Mouse (Mus musculus) lung, postnatal 4 days (tissue): Measurements from ENCODE around the gene Pdcd7.

Experiments
- DNase-seq, 2 experiments: peaks; one replicate each; pipeline ENCODE4 v3.0.0; 2021

Gene Pdcd7

GRCm38 (mm10) chr9:65399934-65400333 is 54.0 kb downstream of the Pdcd7 start:
- DNase-seq, result peak in 1 of 2 experiments; percentile 66

- DNase-seq, result peak; percentile 89 to 95
These were observed 58.7 kb downstream of the Pdcd7 start for GRCm38 (mm10) chr9:65404331-65405183.

DNA sequence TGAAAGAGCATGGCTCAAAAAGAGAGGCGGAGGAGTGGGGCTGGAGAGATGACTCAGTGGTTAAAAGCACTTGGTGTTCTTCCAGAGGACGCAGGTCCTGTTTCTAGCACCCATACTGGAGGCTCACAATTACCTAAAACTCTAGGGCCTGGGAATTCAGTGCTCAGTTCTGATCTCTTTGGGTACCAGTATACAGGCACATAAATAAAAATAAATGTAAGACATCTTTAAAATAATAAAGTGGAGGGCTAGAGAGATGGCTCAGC is 59.2 kb downstream of the Pdcd7 start:
- peak in 1 of 2 experiments; percentile 17 for DNase-seq

GRCm38 (mm10) chr9:65407327-65407726 is 61.4 kb downstream of the Pdcd7 start:
- peak in 1 of 2 experiments; percentile 11 for DNase-seq

GRCm38 (mm10) chr9:65407861-65408260 is 62.0 kb downstream of the Pdcd7 start:
- peak in 1 of 2 experiments; percentile 13 for DNase-seq

DNA sequence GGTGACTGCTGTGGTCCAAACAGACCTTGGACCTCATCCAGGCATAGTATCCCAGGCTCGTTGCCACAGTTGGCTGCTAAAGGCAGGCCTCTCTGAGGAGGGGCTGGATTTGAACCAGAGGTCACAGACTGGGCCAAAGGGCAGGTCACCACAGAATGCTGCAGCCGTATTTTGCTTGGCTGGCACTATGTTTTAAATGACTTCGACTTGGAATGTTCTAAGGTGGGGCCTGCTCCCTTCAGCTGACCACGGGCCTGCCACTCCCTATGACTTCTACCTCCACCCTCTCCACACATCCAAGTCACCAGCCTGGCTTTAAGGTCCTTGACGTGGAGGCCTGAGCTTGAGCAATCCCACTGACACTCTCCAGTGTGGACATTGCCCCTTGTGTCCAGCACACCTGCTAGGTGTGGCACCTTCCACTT is 63.0 kb downstream of the Pdcd7 start:
- DNase-seq, result peak; percentile 57 to 81
